Mouse (Mus musculus): ENCODE results near the gene Farsb. TPM values are rescaled to one million over a fixed set of nuclear protein-coding genes. Genes with fewer than 3 reads are reported as not detected.
A peak's percentile ranks its signal among the peaks of the same experiment; 100 is the strongest.
"Not testable (repeated sequence)": the region's sequence is repeated elsewhere in the genome, so short reads cannot be mapped to it uniquely, and the experiment has no call there.

Farsb gene
- polyA plus RNA-seq, 1 experiment from 2014 or later: 120 TPM

- 70% methylated on average over 8 of the region's 8 CpGs for WGBS
- ATAC-seq (ENCODE audit: low FRiP score): no peak
- H3K36me3 ChIP-seq: no peaks in the 10 kb centered on the region
- 0 out of 2 replicates have a peak, but pooled peaks cover 3% of the 10 kb centered on the region for H3K27me3 ChIP-seq
- H3K4me2 ChIP-seq (replicated peaks): no peak overlapping the region
- H3K4me3 ChIP-seq: no peak overlapping the region
- no peak overlapping the region for H3K27ac ChIP-seq
- no peaks in the 10 kb centered on the region for H3K9me3 ChIP-seq (replicated peaks)
- H3K9ac ChIP-seq: no peak overlapping the region
- H3K4me1 ChIP-seq: no peaks in the 10 kb centered on the region; the same call in 1 of the 2 replicates
Observed at GRCm38 (mm10) chr1:78512756-78513155, 24.1 kb upstream of the Farsb start.

GRCm38 (mm10) chr1:78511621-78512160, 23.0 kb upstream of the Farsb start, which contains the start of gene BC035947:
TSS of gene BC035947 (minus strand) at chr1:78512158.
- 6% methylated on average over 25 of the region's 25 CpGs for WGBS
- Histone ChIP-seq H3K9ac (0 out of 2 replicates have a peak within 1 kb of the TSS, but pooled peaks have one; percentile 50), H3K36me3 (no peaks in the 10 kb centered on the region), H3K4me3 (peak within 1 kb of the TSS; percentile 29), H3K9me3 (replicated peaks) (no peaks in the 10 kb centered on the region), H3K4me1 (no peaks in the 10 kb centered on the region; the same call in 1 of the 2 replicates), H3K4me2 (replicated peaks) (peak within 1 kb of the TSS; percentile 53), H3K27me3 (0 out of 2 replicates have a peak, but pooled peaks cover 3% of the 10 kb centered on the region), H3K27ac (no peak within 1 kb of the TSS)
- ATAC-seq (ENCODE audit: low FRiP score): peak; percentile 60; the same call in 1 of the 2 replicates

- peak within 1 kb of the TSS; percentile 29 for H3K4me3 ChIP-seq
- ATAC-seq (ENCODE audit: low FRiP score): no peak
- WGBS: 74% methylated on average over 5 of the region's 5 CpGs
Observed at GRCm38 (mm10) chr1:78510862-78511261, 22.2 kb upstream of the Farsb start, which contains the start of gene Mogat1. TSS of gene Mogat1 (plus strand) at chr1:78510991.

GRCm38 (mm10) chr1:78507137-78507536, 18.4 kb upstream of the Farsb start:
- ATAC-seq (ENCODE audit: low FRiP score): no peak
- Histone ChIP-seq H3K27ac (no peak overlapping the region), H3K9ac (no peak overlapping the region), H3K27me3 (0 out of 2 replicates have a peak, but pooled peaks cover 3% of the 10 kb centered on the region), H3K4me1 (no peaks in the 10 kb centered on the region; the same call in 1 of the 2 replicates), H3K4me3 (no peak overlapping the region), H3K36me3 (no peaks in the 10 kb centered on the region), H3K9me3 (replicated peaks) (no peaks in the 10 kb centered on the region), H3K4me2 (replicated peaks) (no peak overlapping the region)
- 50% methylated on average over 1 of the region's 1 CpGs for WGBS

More at GRCm38 (mm10) chr1:78510862-78511261, 22.2 kb upstream of the Farsb start, which contains the start of gene Mogat1:
- Histone ChIP-seq H3K36me3 (no peaks in the 10 kb centered on the region), H3K27me3 (0 out of 2 replicates have a peak, but pooled peaks cover 3% of the 10 kb centered on the region), H3K9ac (0 out of 2 replicates have a peak within 1 kb of the TSS, but pooled peaks have one; percentile 50), H3K4me1 (no peaks in the 10 kb centered on the region; the same call in 1 of the 2 replicates), H3K4me2 (replicated peaks) (peak within 1 kb of the TSS; percentile 53), H3K27ac (no peak within 1 kb of the TSS), H3K9me3 (replicated peaks) (no peaks in the 10 kb centered on the region)

GRCm38 (mm10) chr1:78502527-78502926, 13.8 kb upstream of the Farsb start:
- no peaks in the 10 kb centered on the region for H3K36me3 ChIP-seq
- no peak overlapping the region for H3K4me2 ChIP-seq (replicated peaks)
- WGBS: 86% methylated on average over 6 of the region's 6 CpGs
- no peaks in the 10 kb centered on the region for H3K27me3 ChIP-seq
- no peaks in the 10 kb centered on the region for H3K9me3 ChIP-seq (replicated peaks)
- no peak overlapping the region for H3K27ac ChIP-seq
- H3K9ac ChIP-seq: no peak overlapping the region
- no peak overlapping the region for H3K4me3 ChIP-seq
- H3K4me1 ChIP-seq: no peaks in the 10 kb centered on the region
- no peak for ATAC-seq (ENCODE audit: low FRiP score)

- H3K36me3 ChIP-seq; H3K9me3 ChIP-seq (replicated peaks); H3K4me2 ChIP-seq (replicated peaks); ATAC-seq (ENCODE audit: low FRiP score); H3K27ac ChIP-seq; H3K9ac ChIP-seq; H3K4me1 ChIP-seq; H3K4me3 ChIP-seq; H3K27me3 ChIP-seq: not testable (repeated sequence)
- 91% methylated on average over 12 of the region's 12 CpGs for WGBS
Observed at GRCm38 (mm10) chr1:78501856-78502255, 13.2 kb upstream of the Farsb start.

GRCm38 (mm10) chr1:78501036-78501435, 12.3 kb upstream of the Farsb start:
- H3K4me3 ChIP-seq: no peak overlapping the region
- H3K4me2 ChIP-seq (replicated peaks): no peak overlapping the region
- H3K27ac ChIP-seq: no peak overlapping the region
- H3K9ac ChIP-seq: no peak overlapping the region
- H3K36me3 ChIP-seq: no peaks in the 10 kb centered on the region
- ATAC-seq (ENCODE audit: low FRiP score): no peak
- no peaks in the 10 kb centered on the region for H3K27me3 ChIP-seq
- no peaks in the 10 kb centered on the region for H3K9me3 ChIP-seq (replicated peaks)
- no peaks in the 10 kb centered on the region for H3K4me1 ChIP-seq
- WGBS: 91% methylated on average over 16 of the region's 16 CpGs

- 81% methylated on average over 1 of the region's 1 CpGs for WGBS
- ATAC-seq (ENCODE audit: low FRiP score): no peak
Observed at GRCm38 (mm10) chr1:78490143-78490542, 1.4 kb upstream of the Farsb start.

GRCm38 (mm10) chr1:78488427-78488751, 308 bp downstream of the Farsb start:
- WGBS: under 1% methylated on average over 28 of the region's 28 CpGs
- Histone ChIP-seq H3K4me2 (replicated peaks) (peak overlapping the region; percentile 87), H3K27ac (no peak overlapping the region), H3K4me1 (peaks cover 16% of the 10 kb centered on the region), H3K4me3 (peak overlapping the region; percentile 87), H3K9me3 (replicated peaks) (no peaks in the 10 kb centered on the region), H3K36me3 (no peaks in the 10 kb centered on the region), H3K9ac (peak overlapping the region; percentile 80), H3K27me3 (no peaks in the 10 kb centered on the region)
- ATAC-seq (ENCODE audit: low FRiP score): no peak; the same call in 1 of the 2 replicates

More at GRCm38 (mm10) chr1:78490143-78490542, 1.4 kb upstream of the Farsb start:
- H3K9me3 ChIP-seq (replicated peaks): no peaks in the 10 kb centered on the region
- no peaks in the 10 kb centered on the region for H3K27me3 ChIP-seq
- no peak overlapping the region for H3K4me2 ChIP-seq (replicated peaks)
- no peak overlapping the region for H3K27ac ChIP-seq
- no peak overlapping the region for H3K9ac ChIP-seq
- H3K36me3 ChIP-seq: no peaks in the 10 kb centered on the region
- peaks cover 16% of the 10 kb centered on the region for H3K4me1 ChIP-seq
- H3K4me3 ChIP-seq: no peak overlapping the region

- no peak overlapping the region for H3K4me3 ChIP-seq
- H3K36me3 ChIP-seq: peaks cover 14% of the 10 kb centered on the region
- H3K4me1 ChIP-seq: peaks cover 11% of the 10 kb centered on the region
- no peak overlapping the region for H3K9ac ChIP-seq
- no peak overlapping the region for H3K4me2 ChIP-seq (replicated peaks)
- WGBS: 40% methylated on average over 2 of the region's 2 CpGs
- no peaks in the 10 kb centered on the region for H3K9me3 ChIP-seq (replicated peaks)
- H3K27ac ChIP-seq: no peak overlapping the region
- no peak for ATAC-seq (ENCODE audit: low FRiP score)
- H3K27me3 ChIP-seq: no peaks in the 10 kb centered on the region
Observed at GRCm38 (mm10) chr1:78484361-78484760, 4.3 kb downstream of the Farsb start.

- Histone ChIP-seq H3K4me3 (no peak overlapping the region), H3K36me3 (peaks cover 17% of the 10 kb centered on the region), H3K27ac (no peak overlapping the region), H3K4me2 (replicated peaks) (no peak overlapping the region), H3K9me3 (replicated peaks) (no peaks in the 10 kb centered on the region), H3K4me1 (peaks cover 10% of the 10 kb centered on the region), H3K9ac (no peak overlapping the region), H3K27me3 (no peaks in the 10 kb centered on the region)
- WGBS: 97% methylated on average over 3 of the region's 3 CpGs
- ATAC-seq (ENCODE audit: low FRiP score): no peak
Observed at GRCm38 (mm10) chr1:78483430-78483829, 5.3 kb downstream of the Farsb start.

GRCm38 (mm10) chr1:78472441-78472840, 16.3 kb downstream of the Farsb start:
- Histone ChIP-seq H3K36me3 (peaks cover 38% of the 10 kb centered on the region), H3K4me1 (no peaks in the 10 kb centered on the region)
- 95% methylated on average over 5 of the region's 5 CpGs for WGBS

GRCm38 (mm10) chr1:78454659-78455058, 34.0 kb downstream of the Farsb start:
- Histone ChIP-seq H3K4me2 (replicated peaks) (no peak overlapping the region), H3K9me3 (replicated peaks) (no peaks in the 10 kb centered on the region), H3K27me3 (no peaks in the 10 kb centered on the region), H3K4me1 (no peaks in the 10 kb centered on the region), H3K4me3 (no peak overlapping the region), H3K36me3 (peaks cover 42% of the 10 kb centered on the region), H3K9ac (no peak overlapping the region), H3K27ac (no peak overlapping the region)
- WGBS: 33% methylated on average over 7 of the region's 7 CpGs
- no peak for ATAC-seq (ENCODE audit: low FRiP score)

More at GRCm38 (mm10) chr1:78472441-78472840, 16.3 kb downstream of the Farsb start:
- H3K9ac ChIP-seq: no peak overlapping the region
- H3K4me2 ChIP-seq (replicated peaks): no peak overlapping the region
- H3K27ac ChIP-seq: no peak overlapping the region
- no peak overlapping the region for H3K4me3 ChIP-seq
- no peaks in the 10 kb centered on the region for H3K27me3 ChIP-seq
- H3K9me3 ChIP-seq (replicated peaks): no peaks in the 10 kb centered on the region
- no peak for ATAC-seq (ENCODE audit: low FRiP score)
